1 mouse cellular context compared by ENCODE assay signal in the genomic region with DNA sequence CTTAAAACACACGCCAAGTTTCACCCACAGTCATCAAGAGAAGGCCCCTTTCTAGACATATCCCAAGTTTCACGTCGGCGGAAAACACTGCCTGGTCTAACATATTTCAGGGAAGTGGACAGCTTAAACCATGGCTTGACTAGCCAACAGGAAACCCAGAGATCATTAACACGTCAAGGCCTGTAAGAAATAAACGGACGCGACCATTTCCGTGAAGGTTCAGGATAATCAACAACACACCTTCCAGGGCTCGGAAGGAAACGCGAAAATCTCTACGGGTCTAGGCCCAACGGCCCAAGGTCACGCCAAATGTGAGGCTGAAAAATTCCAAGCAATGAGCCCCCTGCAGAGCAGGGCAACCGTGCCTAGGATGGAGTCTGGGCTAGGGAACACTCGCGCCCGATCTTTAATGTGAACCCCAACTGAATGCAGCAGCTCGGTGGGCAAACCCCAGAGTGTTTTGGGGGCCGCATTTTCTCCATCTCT.
TF ChIP-seq lines count a peak whose summit lies in the region.

No protein-coding gene starts in this region.

TF ChIP-seq in MEL, 35 proteins besides CTCF, POLR2A, EP300 and RAD21 (continued from another document):
- TF ChIP-seq KAT2A (conservative IDR thresholded peaks at IDR 0.05; ENCODE audit: low read depth, low read length), result no peak
- TF ChIP-seq TAL1 (IDR thresholded peaks at IDR 0.05; ENCODE audit: low read length), result no peak
